Mouse (Mus musculus) mouse embryonic stem cell (cell line): ENCODE data around the gene Mindy2.

Experiments used
- in situ Hi-C, 2 experiments: fragments of 300-500 bp; cut with MboI; formaldehyde crosslinking; loops; 1 replicate in 1 of 2; 3 replicates in 1 of 2; pipeline ENCODE4 v1.14.3; 2019 to 2020; ENCODE audit warnings: low sequenced_read_pairs in 2 of 2, low pct_unique_long_range_greater_than_20kb in 1 of 2, mixed read lengths in 1 of 2; ENCODE audit not compliant: unreplicated experiment in 1 of 2

The Mindy2 gene

DNA sequence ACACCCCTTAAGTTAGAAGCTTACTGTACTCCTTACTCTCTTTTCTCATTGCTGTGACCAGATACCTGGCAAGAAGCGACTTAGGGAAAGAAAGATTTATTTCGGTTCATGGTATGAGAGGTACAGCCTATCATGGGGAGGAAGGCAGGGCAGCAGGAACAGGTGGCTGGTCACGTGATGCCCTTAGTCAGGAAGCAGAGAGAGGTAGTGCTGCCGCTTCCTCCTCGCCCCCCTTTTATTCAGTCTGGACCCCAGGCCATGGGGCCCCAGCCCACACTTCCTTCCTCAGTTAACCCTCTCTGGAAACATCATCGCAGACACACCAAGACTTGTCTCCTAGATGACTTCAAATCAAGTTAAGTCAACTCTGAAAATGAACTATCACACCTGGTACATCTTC lies 14.3 kb upstream of the Mindy2 start:
- in situ Hi-C loops = loop anchor here (10.0 kb wide), 1 partner anchor 254 kb away; no protein-coding TSS in a partner anchor

DNA sequence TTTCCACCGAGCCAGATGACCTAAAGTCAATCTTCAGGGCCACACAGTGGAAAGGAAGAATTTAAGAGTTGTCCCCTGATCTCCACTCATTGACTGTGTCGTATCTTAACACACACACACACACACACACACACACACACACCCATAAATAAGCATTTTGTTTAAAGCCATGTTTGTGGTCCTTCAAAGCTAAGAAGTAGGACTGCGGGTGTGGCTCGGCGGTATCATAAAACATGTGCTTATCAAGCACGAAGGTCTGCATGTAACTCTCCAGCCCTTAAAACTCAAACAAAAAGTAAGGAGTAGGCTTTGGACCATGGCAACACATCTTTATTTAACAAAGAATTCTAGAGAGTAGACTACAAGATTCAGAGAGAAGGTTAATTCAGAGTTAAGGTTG lies 13.4 kb upstream of the Mindy2 start:
- in situ Hi-C loops = loop anchor here (10.0 kb wide), 1 partner anchor 254 kb away; no protein-coding TSS in a partner anchor

DNA sequence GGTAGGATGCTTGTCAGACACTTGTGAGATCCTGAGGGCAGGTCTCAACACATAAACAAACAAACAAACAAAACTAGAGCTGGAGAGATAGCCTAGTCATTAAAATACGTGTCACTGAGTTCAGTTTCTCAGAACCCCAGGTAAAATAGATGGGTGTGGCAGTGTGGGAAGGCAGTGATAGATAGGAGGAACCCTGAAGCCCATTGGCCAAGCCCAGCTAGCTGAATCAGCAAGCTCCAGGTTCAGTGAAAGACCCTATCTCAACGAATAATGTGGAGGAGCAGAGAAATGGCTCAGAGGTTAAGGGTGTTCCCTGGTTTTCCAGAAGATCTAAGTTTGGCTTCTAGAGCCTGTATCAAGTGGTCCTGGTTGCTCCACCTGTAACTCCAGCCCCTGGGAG lies 12.2 kb upstream of the Mindy2 start:
- in situ Hi-C loops = no loop called here

DNA sequence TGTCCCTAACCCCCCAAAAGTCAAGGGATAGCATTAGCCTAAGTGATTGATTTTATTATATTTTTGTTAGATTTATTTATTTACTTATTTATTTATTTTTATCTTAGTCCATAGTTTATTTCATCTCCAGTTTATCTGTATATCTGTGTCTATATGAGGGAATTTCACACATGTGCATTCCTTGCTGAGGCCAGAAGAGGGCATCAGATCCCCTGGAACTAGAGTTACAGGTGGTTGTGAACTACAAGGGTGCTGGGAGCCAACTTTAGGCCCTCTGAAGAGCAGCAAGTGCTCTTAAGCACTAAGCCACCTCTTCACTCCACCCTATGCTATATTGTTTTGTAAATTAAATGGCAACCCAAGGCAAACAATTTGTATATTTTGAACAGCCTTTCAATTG lies 11.1 kb upstream of the Mindy2 start:
- in situ Hi-C loops = no loop called here

DNA sequence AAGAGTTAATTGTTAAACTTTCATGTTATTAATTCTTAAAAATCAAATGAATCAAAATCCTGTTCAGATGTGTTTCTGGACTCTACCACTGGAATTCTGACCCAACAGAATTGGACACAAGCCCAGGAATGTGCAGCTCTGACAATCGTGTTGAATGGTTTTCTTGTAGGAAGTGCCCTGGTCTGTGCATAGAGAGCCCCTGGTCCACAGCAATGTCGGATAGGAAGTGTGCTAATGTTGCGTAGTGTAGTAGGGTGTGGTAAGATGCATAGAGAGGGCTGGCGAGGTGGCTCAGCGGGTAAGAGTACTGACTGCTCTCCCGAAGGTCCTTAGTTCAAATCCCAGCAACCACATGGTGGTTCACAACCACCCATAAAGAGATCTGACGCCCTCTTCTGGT lies 9.8 kb upstream of the Mindy2 start:
- in situ Hi-C loops = no loop called here

DNA sequence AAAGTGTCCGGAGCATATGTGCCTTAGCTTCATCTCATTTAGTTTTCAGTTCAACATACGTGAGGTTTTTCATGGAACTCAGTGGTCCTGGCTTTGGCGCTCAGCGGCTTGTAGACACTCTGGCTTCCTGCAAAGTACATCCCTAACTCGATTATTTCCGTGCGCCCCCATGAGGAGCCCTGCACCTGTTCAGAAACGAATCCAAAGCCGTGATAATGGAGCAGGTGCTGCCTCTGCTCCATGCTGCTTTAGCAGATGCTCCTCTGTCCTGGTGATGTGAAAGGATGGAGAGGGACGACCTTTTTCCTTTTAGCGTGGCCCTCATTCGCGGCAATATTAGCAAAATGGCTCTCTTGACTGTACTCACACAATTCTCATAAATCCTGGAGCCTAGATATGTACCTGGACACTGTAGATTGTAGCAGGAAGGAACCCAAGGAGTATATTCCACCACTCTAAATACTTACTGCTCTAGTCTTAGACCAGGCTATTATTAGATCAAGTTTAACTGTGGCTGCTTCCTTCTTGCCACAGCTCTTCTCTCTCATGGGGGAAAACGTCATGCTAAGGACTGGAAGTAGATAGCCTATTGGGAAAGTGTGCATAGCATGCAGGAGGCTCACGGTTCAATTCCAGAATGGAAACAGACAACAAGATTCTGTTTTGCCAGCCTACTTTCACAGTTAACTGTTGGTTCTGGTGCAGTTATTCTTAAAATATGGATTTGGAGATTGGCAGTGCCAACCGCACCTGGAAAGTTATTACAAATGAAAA lies 8.6 kb upstream of the Mindy2 start:
- in situ Hi-C loops = no loop called here

DNA sequence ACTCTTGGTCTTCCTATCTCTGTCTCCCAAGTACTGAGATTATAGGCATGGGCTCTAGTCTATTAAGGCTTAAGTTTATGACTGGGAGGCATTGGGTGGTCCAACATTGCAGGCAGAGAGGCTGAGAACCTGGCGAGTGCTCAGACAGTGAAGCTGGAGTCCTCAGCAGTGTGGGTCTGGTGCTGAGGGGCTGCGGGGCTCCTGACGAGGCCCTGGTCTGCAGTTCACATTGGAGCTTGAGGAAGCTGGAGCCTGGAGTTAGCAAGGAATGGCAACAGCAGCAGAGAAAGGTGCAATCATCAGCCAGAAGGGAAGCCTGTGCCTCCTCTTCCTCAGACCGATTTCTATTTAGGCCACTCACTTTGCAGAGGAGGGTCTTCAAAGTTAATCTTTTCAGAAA lies 7.9 kb upstream of the Mindy2 start:
- in situ Hi-C loops = no loop called here

DNA sequence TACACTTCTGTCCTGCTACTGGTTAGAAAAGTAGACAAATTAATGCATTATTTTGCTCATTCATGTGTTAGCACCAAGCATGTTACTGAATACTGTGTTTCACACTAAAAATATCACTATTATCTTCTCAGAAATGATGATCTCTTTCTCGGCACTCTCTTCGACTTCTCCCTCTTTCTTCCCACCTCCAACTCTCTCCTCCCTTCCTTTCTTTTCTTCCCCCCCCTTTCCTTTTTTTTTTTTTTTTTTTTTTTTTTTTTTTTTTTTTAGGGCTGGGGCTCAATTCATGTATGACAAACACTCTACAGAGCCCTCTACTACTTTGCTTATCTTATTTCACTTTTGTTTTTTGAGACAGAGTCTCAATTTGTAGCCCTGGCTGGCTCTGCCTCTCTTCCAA lies 1.3 kb upstream of the Mindy2 start:
- in situ Hi-C loops = no loop called here

DNA sequence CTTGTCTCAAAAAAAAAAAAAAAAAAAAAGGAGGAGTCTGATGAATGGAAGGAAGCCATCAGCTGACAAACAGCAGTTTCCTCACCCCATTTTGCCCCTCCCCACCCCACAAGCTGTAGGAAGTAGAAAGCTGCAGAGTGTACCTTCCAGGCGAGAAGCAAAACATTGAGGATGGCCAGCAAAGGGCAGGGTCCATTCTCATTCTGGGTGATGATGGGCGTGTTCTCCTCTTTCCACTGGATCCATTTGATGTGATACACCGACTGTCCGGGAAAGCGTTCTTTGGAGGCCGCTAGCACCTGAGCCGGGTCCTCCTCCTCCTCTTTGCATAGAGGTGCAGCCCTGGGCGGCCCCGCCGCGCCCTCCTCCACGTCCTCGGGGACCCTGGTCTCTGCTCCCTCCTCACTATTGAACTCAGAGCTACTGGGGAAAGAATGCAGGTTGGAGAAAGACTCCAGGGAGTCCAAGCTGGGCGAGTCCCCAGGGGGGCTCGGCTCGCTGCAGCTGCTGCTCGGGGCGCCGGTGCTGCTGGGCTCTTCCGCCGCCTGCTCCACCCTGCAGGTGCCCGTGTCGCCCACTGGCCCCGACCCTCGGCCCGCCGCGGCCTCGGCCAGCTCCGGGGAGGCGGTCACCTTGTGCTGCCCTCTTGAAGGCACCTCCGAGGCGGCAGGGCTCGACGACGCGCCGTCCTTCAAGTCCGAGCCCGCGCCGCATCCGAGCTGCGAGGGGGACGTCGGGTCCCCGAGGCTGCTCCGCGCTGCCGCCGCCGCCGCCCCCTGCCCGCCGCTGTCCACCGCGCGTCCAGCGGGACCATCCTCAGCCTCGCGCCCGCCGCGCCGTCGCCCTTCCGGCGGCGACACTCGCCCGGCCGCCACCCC lies 605 bp downstream of the Mindy2 start, which contains the start of gene Gm10642:
Gene Gm10642, plus strand, starts transcription at position 122 of the 878 bp plus-strand sequence.
- in situ Hi-C loops = no loop called here

DNA sequence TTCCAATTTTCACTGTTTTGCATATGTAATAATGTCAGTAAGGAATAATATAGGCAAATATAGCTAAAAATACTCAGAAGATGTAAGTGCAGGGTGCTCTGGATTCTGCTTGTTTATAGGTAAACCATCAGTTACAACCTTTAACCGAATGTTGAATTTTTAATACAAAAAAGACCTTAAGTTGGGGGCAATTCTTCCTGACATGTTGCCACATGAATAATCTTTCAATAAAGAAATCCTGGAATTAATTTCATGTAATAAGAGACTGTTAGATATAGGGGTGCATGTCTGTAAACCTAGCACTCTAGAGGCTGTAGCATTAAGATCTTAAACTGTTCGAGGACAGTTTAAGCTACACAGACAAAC lies 1.2 kb downstream of the Mindy2 start:
- in situ Hi-C loops = no loop called here

DNA sequence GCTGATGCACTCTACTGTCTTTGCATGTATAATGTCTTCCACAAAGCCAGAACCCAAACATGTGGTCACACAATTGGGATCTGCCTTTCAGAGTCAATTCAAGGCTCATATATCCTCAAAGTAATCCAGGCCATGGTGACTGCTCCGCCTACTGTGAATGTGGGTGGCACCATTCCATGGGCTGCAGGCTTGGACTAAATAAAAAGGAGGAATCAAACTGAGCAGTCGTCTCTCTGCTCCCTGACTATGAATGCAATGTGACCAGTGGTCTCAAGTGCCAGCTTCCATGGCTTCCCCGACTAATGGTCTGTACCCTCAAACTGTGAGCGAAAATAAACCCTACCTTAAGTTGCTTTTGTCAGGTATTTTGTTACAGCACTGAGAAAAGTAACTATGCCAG lies 2.5 kb downstream of the Mindy2 start:
- in situ Hi-C loops = no loop called here

DNA sequence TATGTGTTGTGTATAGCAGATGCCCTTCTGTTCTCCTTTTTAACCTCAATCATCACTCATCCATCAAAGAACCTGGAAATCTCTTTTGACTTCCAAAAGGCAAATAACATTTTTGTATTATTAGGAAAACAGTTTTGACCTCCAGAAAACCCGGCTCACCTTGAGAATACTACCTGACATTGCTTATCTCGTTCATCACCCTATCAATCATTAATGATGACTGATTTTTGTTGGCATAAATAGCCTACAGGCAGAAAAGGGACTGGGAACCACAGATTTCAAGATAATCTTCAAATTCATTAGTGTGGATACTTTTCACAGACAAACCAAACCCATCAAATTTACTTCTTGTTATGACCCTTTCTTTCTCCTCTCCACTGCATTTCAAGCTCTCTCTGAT lies 3.1 kb downstream of the Mindy2 start:
- in situ Hi-C loops = no loop called here

DNA sequence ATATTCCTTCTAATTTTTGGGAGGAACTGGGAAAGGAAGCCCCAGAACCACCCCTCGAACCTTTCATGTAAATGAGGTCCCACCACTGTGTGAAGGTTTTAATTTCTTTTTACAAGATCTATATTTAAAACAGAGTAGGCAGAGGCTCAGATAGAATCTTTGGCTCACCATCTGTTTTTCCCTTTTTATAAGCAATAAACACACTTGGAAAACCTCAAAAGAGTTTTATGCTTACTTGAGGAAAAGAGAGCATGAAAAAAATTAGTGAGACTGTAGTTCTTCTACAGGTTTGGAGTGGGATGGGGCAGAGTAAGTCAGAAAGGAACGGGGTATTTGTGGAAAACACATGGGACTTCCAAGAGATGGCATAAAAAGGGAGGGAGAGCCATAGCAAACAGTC lies 4.8 kb downstream of the Mindy2 start:
- in situ Hi-C loops = no loop called here

DNA sequence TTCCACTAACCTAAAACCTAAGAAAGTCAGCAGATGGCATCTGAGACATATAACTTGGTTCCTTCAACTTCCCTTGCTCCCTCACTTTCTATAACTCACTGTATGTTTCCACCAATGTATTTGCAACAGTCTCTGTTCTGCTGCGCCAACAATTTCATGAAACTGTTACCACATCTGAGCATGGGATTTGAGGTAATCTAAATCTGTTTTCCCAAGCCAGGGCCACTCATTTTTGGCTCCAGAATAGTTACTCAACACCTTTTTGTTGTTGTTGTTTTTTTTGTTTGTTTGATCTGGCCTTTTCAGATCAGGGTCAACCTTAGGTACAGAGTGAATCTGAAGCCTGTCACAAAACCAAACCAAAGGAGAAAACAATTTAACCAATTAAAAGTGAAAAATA lies 6.0 kb downstream of the Mindy2 start:
- in situ Hi-C loops = no loop called here

DNA sequence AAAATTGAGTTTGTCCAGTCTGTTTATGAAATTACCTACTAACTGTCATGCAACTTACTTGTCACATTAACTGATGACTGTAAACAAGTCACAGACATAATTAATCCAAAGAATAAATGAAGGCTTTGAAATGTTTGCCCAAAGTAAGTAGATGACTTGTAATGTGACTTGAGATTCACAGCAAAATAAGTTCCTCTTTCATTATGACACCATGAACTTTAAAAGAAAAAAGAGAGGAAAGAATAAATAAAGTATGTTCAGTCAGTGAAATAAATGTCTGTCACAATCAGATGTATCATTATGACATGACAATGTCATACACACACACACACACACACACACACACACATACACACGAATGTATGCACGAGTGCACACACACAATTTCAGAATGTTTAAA lies 6.7 kb downstream of the Mindy2 start:
- in situ Hi-C loops = no loop called here

DNA sequence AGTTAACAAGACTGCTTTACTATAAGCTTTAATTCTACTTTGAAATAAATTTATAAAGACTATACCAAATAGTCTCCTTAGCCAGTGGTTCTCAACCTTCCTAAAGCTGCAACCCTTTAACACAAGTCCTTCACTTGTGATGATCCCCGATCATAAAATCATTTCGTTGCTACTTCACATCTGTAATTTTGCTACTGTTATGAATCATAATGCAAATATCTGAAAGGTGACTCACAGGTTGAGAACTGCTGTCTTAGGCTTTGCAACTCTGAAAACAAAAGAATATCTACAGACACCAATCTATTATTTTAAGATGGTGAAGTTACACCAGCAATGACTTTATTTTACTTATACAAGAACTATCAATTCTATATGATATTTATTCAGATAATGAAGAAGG lies 20.2 kb downstream of the Mindy2 start:
- in situ Hi-C loops = no loop called here

DNA sequence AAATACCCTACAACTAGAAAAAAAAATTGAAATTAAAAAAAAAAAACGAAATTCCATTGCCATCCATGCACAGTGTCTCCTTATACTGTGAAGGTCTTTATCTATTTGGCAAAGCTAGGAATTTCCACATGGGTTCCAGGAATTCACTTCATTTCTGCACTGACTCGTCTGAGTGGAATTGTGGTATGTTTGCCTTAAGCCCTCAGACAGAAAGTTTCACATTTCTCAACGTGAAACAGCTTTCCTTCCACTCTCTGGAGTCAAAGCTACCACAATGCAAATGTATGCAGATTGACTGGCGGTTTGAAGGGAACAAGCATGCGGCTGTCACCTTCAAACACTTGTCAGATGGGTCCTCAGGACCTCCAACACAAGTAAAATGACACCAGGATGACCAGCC lies 25.3 kb downstream of the Mindy2 start:
- in situ Hi-C loops = no loop called here

DNA sequence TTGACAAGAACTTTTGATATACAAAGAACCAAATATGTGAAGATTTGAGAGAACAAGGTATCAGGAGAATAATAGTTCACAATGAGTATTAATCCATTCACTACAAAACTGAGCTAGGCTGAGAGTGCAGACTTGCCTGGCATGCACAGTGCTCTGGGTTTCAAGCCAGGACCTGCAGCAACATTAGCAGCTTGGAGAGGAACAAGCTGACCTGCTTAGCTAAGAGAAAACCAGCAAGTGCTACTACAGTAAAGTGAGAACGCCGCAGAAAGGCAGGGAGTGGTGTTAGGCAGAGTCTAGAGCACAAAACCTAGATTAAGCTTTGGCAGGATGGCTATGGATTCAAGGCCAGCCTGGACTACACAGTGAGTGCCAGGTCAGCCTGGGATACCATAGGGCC lies 27.3 kb downstream of the Mindy2 start:
- in situ Hi-C loops = no loop called here

DNA sequence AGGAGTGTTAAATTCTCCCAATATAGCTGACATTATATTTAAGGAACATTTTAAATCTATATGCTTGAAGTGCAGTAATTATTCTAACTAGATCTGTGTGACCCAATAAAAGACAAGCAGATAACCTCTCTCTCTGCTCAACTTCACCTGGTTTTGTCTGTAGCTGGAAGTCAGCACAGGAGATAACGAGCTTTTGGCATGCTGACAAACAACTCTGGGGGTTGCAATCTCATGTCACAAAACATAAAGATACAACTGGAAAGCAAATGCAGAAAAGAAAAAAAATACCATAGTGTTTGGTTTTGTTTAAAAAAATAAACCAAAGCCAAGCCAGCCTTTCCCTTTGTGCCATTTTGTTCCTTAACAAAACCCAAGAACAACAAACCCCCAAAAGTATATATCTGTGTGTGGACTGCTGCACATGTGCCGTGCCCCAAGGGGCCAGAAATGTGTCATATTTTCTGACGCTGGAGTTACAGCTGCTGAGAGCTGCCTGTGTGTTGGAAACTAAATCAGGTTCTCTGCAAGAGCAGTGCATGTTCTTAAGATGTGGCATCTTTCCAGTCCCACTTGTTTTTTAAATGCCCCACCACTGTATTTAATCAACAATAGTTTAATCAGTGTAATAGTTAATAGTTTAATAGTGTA lies 45.8 kb downstream of the Mindy2 start:
- in situ Hi-C loops = no loop called here
